Mouse (Mus musculus) G1E (cell line): ENCODE data around the gene Tssk6. TPM values are rescaled to one million over a fixed set of nuclear protein-coding genes. Genes with fewer than 3 reads are reported as not detected.
A peak's percentile ranks its signal among the peaks of the same experiment; 100 is the strongest.

ENCODE experiments used
- ATAC-seq: 2 replicates; pipeline ENCODE4 v1.8.0; 2016; ENCODE audit warnings: mild to moderate bottlenecking; ENCODE audit not compliant: insufficient number of reproducible peaks, poor library complexity, low FRiP score, severe bottlenecking; ENCODE audit errors: extremely low read depth
- DNase-seq: peaks from one replicate; pipeline ENCODE4 v3.0.0; 2012; ENCODE audit warnings: low spot score
- H3K27me3 ChIP-seq: 2 replicates; pipeline ENCODE4 v1.6.1; 2012; ENCODE audit warnings: mild to moderate bottlenecking, low read length, inconsistent platforms; ENCODE audit not compliant: insufficient read depth
- H3K36me3 ChIP-seq: replicated peaks from 2 replicates; pipeline ENCODE3; 2012; ENCODE audit warnings: mild to moderate bottlenecking, inconsistent platforms
- H3K4me1 ChIP-seq: 2 replicates; pipeline ENCODE4 v1.6.1; 2012; ENCODE audit warnings: low read depth, low read length, inconsistent platforms, mixed read lengths; ENCODE audit not compliant: insufficient read depth
- H3K4me3 ChIP-seq: 2 replicates; pipeline ENCODE4 v1.5.1; 2012; ENCODE audit warnings: low read depth, mild to moderate bottlenecking, inconsistent platforms, low read length, moderate library complexity, mixed read lengths
- H3K9me3 ChIP-seq: replicated peaks from 2 replicates; pipeline ENCODE4 v1.6.1; 2012; ENCODE audit warnings: inconsistent platforms
- CTCF ChIP-seq: IDR thresholded peaks from 2 replicates; pipeline ENCODE4 v1.5.1; 2012; ENCODE audit warnings: low read depth, low read length, inconsistent platforms, mixed read lengths
- GATA1 ChIP-seq: IDR thresholded peaks from 2 replicates; pipeline ENCODE4 v1.6.1; 2012; ENCODE audit warnings: borderline replicate concordance, low read length, inconsistent platforms, mixed read lengths
- GATA2 ChIP-seq: IDR thresholded peaks from 2 replicates; pipeline ENCODE4 v1.6.1; 2012; ENCODE audit warnings: low read depth, low read length, inconsistent platforms, borderline replicate concordance
- POLR2AphosphoS5 ChIP-seq: IDR thresholded peaks from 2 replicates; pipeline ENCODE4 v1.6.1; 2012; ENCODE audit warnings: low read depth, low read length, inconsistent platforms; ENCODE audit not compliant: insufficient replicate concordance
- TAL1 ChIP-seq: conservative IDR thresholded peaks from 2 replicates; pipeline ENCODE4 v1.6.1; 2012; ENCODE audit warnings: low read depth, low read length, inconsistent platforms, mixed read lengths
- polyA plus RNA-seq: library from polyadenylated mRNA; stranded (reverse); fragments of >175 nt; gene quantifications from 2 replicates; pipeline ENCODE4 v1.2.3, GENCODE M21; 2012
- total RNA-seq, 2 experiments: library from RNA; stranded (forward) in 1 of 2; stranded (reverse) in 1 of 2; fragments of 200-1000 nt in 1 of 2; fragments of >200 nt in 1 of 2; fragmentation: Nextera tagmentation in 1 of 2; gene quantifications; 2 replicates each; pipeline ENCODE4 v1.2.3; 2014 to 2017

Tssk6 gene
- total and polyA plus RNA-seq, 3 experiments = 0.15 to 0.22 TPM; not detected in 1

GRCm38 (mm10) chr8:69899876-69900275 is 2.1 kb upstream of the Tssk6 start:
- H3K27me3 ChIP-seq = peaks cover 5% of the 10 kb centered on the region; the same call in 1 of the 2 replicates
- TF ChIP-seq GATA1 (no peak), CTCF (no peak), GATA2 (no peak), TAL1 (no peak), POLR2AphosphoS5 (no peak)
- peaks cover 60% of the 10 kb centered on the region for H3K36me3 ChIP-seq
- ATAC-seq = no peak
- H3K9me3 ChIP-seq = peaks cover 16% of the 10 kb centered on the region
- no peak overlapping the region; the same call in 1 of the 2 replicates for H3K4me3 ChIP-seq
- DNase-seq = no peak
- peaks cover 58% of the 10 kb centered on the region for H3K4me1 ChIP-seq

- TF ChIP-seq TAL1 (no peak), POLR2AphosphoS5 (no peak), CTCF (no peak), GATA2 (no peak), GATA1 (no peak)
- ATAC-seq (no peak), DNase-seq (peak; percentile 46)
- peaks cover 16% of the 10 kb centered on the region for H3K9me3 ChIP-seq
- peaks cover 57% of the 10 kb centered on the region for H3K4me1 ChIP-seq
- H3K36me3 ChIP-seq = peaks cover 52% of the 10 kb centered on the region
- peaks cover 5% of the 10 kb centered on the region; the same call in 1 of the 2 replicates for H3K27me3 ChIP-seq
- H3K4me3 ChIP-seq = peak overlapping the region; percentile 85
These were observed 1.0 kb upstream of the Tssk6 start for GRCm38 (mm10) chr8:69900895-69901451.

GRCm38 (mm10) chr8:69901484-69902162 is 361 bp upstream of the Tssk6 start:
- ATAC-seq (peak; percentile 86), DNase-seq (peak; percentile 88)
- H3K36me3 ChIP-seq = peaks cover 52% of the 10 kb centered on the region
- no peak for TF ChIP-seq POLR2AphosphoS5
- TF ChIP-seq CTCF = 0 out of 2 replicates have a peak, but pooled peaks have one; percentile 42
- peaks cover 16% of the 10 kb centered on the region for H3K9me3 ChIP-seq
- peaks cover 5% of the 10 kb centered on the region; the same call in 1 of the 2 replicates for H3K27me3 ChIP-seq
- H3K4me3 ChIP-seq = peak overlapping the region; percentile 85
- H3K4me1 ChIP-seq = peaks cover 61% of the 10 kb centered on the region

- peak; percentile 74 for DNase-seq
- Histone ChIP-seq H3K4me1 (peaks cover 49% of the 10 kb centered on the region), H3K27me3 (peaks cover 5% of the 10 kb centered on the region; the same call in 1 of the 2 replicates), H3K36me3 (peaks cover 52% of the 10 kb centered on the region), H3K9me3 (peaks cover 16% of the 10 kb centered on the region), H3K4me3 (peak overlapping the region; percentile 85)
- ATAC-seq = no peak; the same call in 1 of the 2 replicates
- TF ChIP-seq GATA1 (no peak), TAL1 (no peak), CTCF (no peak), POLR2AphosphoS5 (no peak), GATA2 (no peak)
These were observed 1.1 kb downstream of the Tssk6 start for GRCm38 (mm10) chr8:69903063-69903542.

GRCm38 (mm10) chr8:69904096-69904495 is 2.1 kb downstream of the Tssk6 start:
- ATAC-seq = no peak
- Histone ChIP-seq H3K36me3 (peaks cover 54% of the 10 kb centered on the region), H3K9me3 (peaks cover 16% of the 10 kb centered on the region), H3K27me3 (peaks cover 5% of the 10 kb centered on the region; the same call in 1 of the 2 replicates), H3K4me1 (peaks cover 47% of the 10 kb centered on the region), H3K4me3 (no peak overlapping the region)
- no peak for DNase-seq
- TF ChIP-seq CTCF = no peak
- no peak for TF ChIP-seq TAL1
- no peak for TF ChIP-seq POLR2AphosphoS5
- TF ChIP-seq GATA2 = no peak
- no peak for TF ChIP-seq GATA1

- peaks cover 35% of the 10 kb centered on the region for H3K4me1 ChIP-seq
- H3K36me3 ChIP-seq = peaks cover 65% of the 10 kb centered on the region
- TF ChIP-seq TAL1 (no peak), POLR2AphosphoS5 (peak; percentile 65; the same call in 1 of the 2 replicates), CTCF (no peak)
- H3K4me3 ChIP-seq = no peak overlapping the region
- ATAC-seq (no peak), DNase-seq (no peak)
- H3K9me3 ChIP-seq = peaks cover 16% of the 10 kb centered on the region
- peaks cover 5% of the 10 kb centered on the region; the same call in 1 of the 2 replicates for H3K27me3 ChIP-seq
These were observed 4.3 kb downstream of the Tssk6 start for GRCm38 (mm10) chr8:69906260-69906659.
